In genomic region chrX:58174326-58174725, GRCm38 (mm10) we compare ENCODE assay signal across 14 mouse cellular contexts.
"Had no signal": no experiment of that assay in that cellular context is flagged by ENCODE, and none has a peak within 500 bp of the region (broad histone marks: within the 10 kb centered on the region; RNA-seq: fewer than 3 reads in every experiment).

No protein-coding gene starts in this region.

- ATAC-seq: midbrain, embryonic 13.5 days; midbrain, embryonic 15.5 days had no signal

- H3K27ac ChIP-seq: liver, embryonic 14.5 days; midbrain, embryonic 13.5 days; midbrain, embryonic 15.5 days; neural tube, embryonic 12.5 days; stomach, embryonic 15.5 days; stomach, postnatal 0 days had no signal

- DNase-seq: lung, adult 18-20 months; lung, embryonic 14.5 days; lung, postnatal 10 days; lung, postnatal 4 days; thymus, adult 18-20 months; thymus, postnatal 14 days; thymus, postnatal 36 days had no signal

- H3K4me1 ChIP-seq: megakaryocyte, embryonic 14.5 days; midbrain, embryonic 13.5 days; midbrain, embryonic 15.5 days; neural tube, embryonic 12.5 days; stomach, embryonic 15.5 days had no signal

- H3K4me3 ChIP-seq: megakaryocyte, embryonic 14.5 days; midbrain, embryonic 13.5 days; midbrain, embryonic 15.5 days; neural tube, embryonic 12.5 days; stomach, embryonic 15.5 days had no signal
